Mouse (Mus musculus) layer of hippocampus, adult 18-20 months (tissue): ENCODE results near the gene Adgrl4. TPM values are rescaled to one million over a fixed set of nuclear protein-coding genes. Genes with fewer than 3 reads are reported as not detected.

Experiments
- DNase-seq, 2 experiments: peaks; one replicate each; pipeline ENCODE4 v3.0.0; 2022; ENCODE audit warnings: low spot score in 2 of 2
- total RNA-seq, 2 experiments: library from RNA; stranded (reverse); gene quantifications; 2 replicates each; pipeline ENCODE4 v1.2.3; 2021

Gene Adgrl4
- total RNA-seq, 2 experiments from 2014 or later = 23.9 to 24.1 TPM

GRCm38 (mm10) chr3:151465215-151465614 lies 27.5 kb downstream of the Adgrl4 start:
- DNase-seq = no peak

GRCm38 (mm10) chr3:151488853-151489252 lies 51.2 kb downstream of the Adgrl4 start:
- DNase-seq = no peak

GRCm38 (mm10) chr3:151505606-151506005 lies 67.9 kb downstream of the Adgrl4 start:
- DNase-seq = no peak

- DNase-seq = no peak
Measured at GRCm38 (mm10) chr3:151511184-151511583, 73.5 kb downstream of the Adgrl4 start.

- DNase-seq = no peak
Measured at GRCm38 (mm10) chr3:151547182-151547581, 109.5 kb downstream of the Adgrl4 start.

DNA sequence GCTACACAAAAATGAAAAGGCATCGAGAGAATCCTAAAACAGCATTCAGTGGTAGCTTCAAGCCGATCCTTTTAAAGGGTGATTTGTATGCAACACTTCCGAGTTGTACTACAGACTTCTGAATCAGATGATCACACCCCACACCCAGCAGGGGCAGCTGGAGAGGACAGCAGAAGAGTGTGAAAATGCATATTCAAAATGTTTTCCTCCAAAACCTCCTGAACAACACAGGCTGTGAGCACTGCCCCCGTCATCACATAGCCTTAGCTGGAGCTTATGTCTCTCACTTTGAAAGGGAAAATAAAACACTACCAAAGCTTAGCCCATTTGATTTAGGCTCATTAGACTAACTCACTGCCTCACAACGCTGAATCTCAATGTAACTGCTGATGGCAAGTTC lies 113.3 kb downstream of the Adgrl4 start:
- DNase-seq = peak in 1 of 2 experiments; percentile 13

DNA sequence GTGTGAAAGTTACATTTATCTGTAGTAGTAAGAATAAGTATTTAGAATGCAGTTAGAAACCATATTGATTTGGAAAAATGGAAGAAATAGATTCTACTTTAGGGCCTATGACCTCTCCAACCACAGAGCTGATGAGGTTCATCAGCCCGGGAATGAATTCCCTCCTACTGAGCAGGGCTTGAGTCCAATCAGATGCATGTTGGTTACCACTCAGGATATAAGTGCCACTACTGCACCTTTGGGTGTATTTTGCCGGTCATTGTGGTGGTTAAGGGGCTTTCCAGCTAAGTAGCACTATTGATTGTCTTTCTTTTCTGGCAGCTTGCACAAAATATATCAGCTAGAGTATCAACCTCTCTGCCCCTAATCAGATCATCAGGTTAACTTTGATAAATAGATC lies 118.9 kb downstream of the Adgrl4 start:
- no peak for DNase-seq

- no peak for DNase-seq
Measured at GRCm38 (mm10) chr3:151557125-151557524, 119.4 kb downstream of the Adgrl4 start.

GRCm38 (mm10) chr3:151557607-151558006 lies 119.9 kb downstream of the Adgrl4 start:
- DNase-seq = no peak

GRCm38 (mm10) chr3:151558374-151558773 lies 120.7 kb downstream of the Adgrl4 start:
- no peak for DNase-seq

- DNase-seq = no peak
Measured at GRCm38 (mm10) chr3:151565664-151566621, 128.3 kb downstream of the Adgrl4 start.

GRCm38 (mm10) chr3:151566629-151567028 lies 128.9 kb downstream of the Adgrl4 start:
- peak in 1 of 2 experiments; percentile 56 for DNase-seq

GRCm38 (mm10) chr3:151567541-151567940 lies 129.9 kb downstream of the Adgrl4 start:
- DNase-seq = no peak

GRCm38 (mm10) chr3:151572089-151572488 lies 134.4 kb downstream of the Adgrl4 start:
- no peak for DNase-seq

- DNase-seq = no peak
Measured at GRCm38 (mm10) chr3:151575292-151575691, 137.6 kb downstream of the Adgrl4 start.

DNA sequence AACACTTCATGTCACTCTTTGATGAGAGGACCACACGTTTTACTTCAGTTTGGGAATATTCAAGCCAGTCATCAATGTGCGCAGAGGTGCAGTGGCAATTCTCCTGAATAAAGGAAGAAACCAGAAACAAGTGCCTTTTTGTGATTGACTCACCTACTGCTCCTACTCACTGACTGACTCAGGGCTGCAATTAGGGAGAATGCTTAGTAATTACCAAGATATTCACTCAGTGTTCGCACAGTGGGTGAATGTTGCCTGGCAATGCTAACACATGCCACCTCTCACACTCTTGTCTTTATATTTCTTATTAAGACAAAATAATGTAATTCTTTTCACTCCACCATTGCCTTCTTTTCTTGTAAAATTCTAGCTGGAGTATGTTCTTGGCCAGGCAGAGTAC lies 138.5 kb downstream of the Adgrl4 start:
- DNase-seq = peak in 1 of 2 experiments; percentile 19

DNA sequence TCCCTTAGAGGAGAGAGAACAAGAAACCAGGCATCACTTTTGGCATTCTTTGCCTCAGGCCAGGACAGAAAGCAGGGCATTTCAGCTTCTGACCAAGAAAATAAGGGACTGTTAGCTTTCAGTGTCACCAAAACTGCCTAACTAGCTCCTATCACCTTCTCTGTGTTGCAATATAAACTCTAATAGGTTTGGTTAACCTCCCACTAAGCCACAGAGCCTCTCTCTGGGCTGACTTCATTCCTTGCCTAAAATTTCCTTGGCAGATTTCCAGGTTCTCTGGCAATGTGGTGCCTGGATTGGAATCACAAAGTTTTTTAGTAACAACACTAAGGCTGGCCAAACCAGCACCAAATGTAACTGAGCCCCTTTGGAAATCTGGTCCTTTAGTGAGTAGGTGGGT lies 154.2 kb downstream of the Adgrl4 start:
- DNase-seq = no peak
